7 mouse cellular contexts compared by ENCODE assay signal in the genomic region with DNA sequence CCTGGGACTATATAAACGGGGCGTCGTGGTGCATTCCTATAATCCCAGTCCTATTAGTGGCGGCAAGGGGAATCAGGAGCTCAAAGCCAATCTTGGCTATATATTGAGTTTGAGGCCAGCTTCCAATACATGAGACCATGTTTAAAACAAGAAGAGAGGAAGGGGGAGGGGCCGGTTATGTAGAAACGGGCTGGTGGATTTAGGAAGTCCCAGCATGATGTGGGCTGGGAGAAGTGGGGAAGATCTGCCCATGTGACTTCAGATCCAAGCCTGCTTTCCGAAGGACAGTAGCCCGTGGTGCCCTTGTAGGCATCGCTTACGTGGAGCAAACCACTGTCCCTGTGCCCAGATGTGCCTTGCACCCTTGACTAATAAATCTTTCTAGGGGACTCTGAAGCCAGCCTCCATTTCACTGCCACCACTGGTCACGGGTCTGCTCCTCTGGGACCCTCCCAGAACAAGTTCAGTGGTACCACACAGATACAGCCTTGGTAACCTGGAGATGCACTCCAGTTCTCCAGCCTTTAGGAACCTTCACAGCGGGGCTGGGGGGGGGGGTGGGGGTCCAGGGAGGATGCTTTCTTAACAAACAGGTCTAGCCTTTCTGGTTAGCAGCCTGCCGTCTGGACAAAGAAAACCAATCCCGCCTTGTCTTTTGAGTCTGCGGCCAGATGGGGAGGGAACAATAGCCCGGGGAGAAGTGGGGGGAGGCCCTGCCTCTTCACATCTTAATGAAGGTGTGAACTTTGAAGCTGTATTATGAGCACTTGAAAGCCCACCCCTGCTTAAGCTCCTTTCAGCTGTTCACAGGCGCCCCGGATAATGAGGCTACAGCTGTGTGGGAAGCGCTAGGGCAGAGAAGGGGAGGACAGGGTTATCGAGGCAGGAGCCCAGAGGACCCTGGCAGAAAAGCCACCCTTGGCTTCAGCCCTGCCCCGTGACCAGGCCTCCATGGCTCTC.
DNase-seq lines count a peak whose midpoint lies in the region; ATAC-seq and TF ChIP-seq lines count a peak whose summit lies in the region.

No protein-coding gene starts in this region.

- no peak for DNase-seq in lung, postnatal 10 days
- DNase-seq in embryonic facial prominence, embryonic 10.5 days (ENCODE audit: low spot score): peak; percentile 60
- peak; percentile 57 for DNase-seq in limb, embryonic 10.5 days (ENCODE audit: low spot score)
- no peak for DNase-seq in right cerebral cortex, postnatal 14 days
- no peak for DNase-seq in thymus, adult 2 months

- peak; percentile 35; the same call in 1 of the 2 replicates for ATAC-seq in lung, embryonic 15.5 days (ENCODE audit: borderline replicate concordance, extremely low read depth, low FRiP score, low TSS enrichment)
- no peak for ATAC-seq in stomach, embryonic 16.5 days (ENCODE audit: insufficient read depth, low FRiP score)

- H3K4me2 ChIP-seq in lung, embryonic 15.5 days: peak overlapping the region; percentile 18; the same call in 1 of the 2 replicates
- peak overlapping the region; percentile 9; the same call in 1 of the 2 replicates for H3K4me2 ChIP-seq in stomach, embryonic 16.5 days (ENCODE audit: low read depth, low read length)

- TF ChIP-seq CTCF in thymus, adult 2 months (IDR thresholded peaks at IDR 0.05; ENCODE audit: borderline replicate concordance, control insufficient read depth, extremely low read depth, insufficient read depth, low read length, poor library complexity): no peak

- 19% methylated on average over 21 of the region's 21 CpGs for WGBS in lung, embryonic 15.5 days
- WGBS in embryonic facial prominence, embryonic 10.5 days: 9% methylated on average over 21 of the region's 21 CpGs
- 10% methylated on average over 21 of the region's 21 CpGs for WGBS in limb, embryonic 10.5 days
- 20% methylated on average over 21 of the region's 21 CpGs for WGBS in stomach, embryonic 16.5 days
- 55% methylated on average over 21 of the region's 21 CpGs for WGBS in thymus, adult 2 months

- H3K9me3 ChIP-seq in lung, embryonic 15.5 days: no peaks in the 10 kb centered on the region
- no peaks in the 10 kb centered on the region for H3K9me3 ChIP-seq in embryonic facial prominence, embryonic 10.5 days
- no peaks in the 10 kb centered on the region for H3K9me3 ChIP-seq in limb, embryonic 10.5 days (replicated peaks)
- no peaks in the 10 kb centered on the region for H3K9me3 ChIP-seq in stomach, embryonic 16.5 days (replicated peaks; ENCODE audit: control insufficient read depth, low read length)

- no peak overlapping the region for H3K4me3 ChIP-seq in lung, embryonic 15.5 days
- H3K4me3 ChIP-seq in embryonic facial prominence, embryonic 10.5 days: peak overlapping the region; percentile 39
- H3K4me3 ChIP-seq in limb, embryonic 10.5 days: peak overlapping the region; percentile 28
- no peak overlapping the region for H3K4me3 ChIP-seq in stomach, embryonic 16.5 days (replicated peaks; ENCODE audit: low read length)
- H3K4me3 ChIP-seq in thymus, adult 2 months (ENCODE audit: control insufficient read depth, insufficient read depth, low read length): no peak overlapping the region

- no peak overlapping the region for H3K27ac ChIP-seq in lung, embryonic 15.5 days
- H3K27ac ChIP-seq in embryonic facial prominence, embryonic 10.5 days (replicated peaks): peak overlapping the region; percentile 81
- H3K27ac ChIP-seq in limb, embryonic 10.5 days: peak overlapping the region; percentile 83
- no peak overlapping the region for H3K27ac ChIP-seq in stomach, embryonic 16.5 days (ENCODE audit: low read length)
- H3K27ac ChIP-seq in thymus, adult 2 months (ENCODE audit: control insufficient read depth, insufficient read depth, low read length): no peak overlapping the region

- no peaks in the 10 kb centered on the region for H3K27me3 ChIP-seq in lung, embryonic 15.5 days
- H3K27me3 ChIP-seq in embryonic facial prominence, embryonic 10.5 days (replicated peaks; ENCODE audit: low read depth, poor library complexity, severe bottlenecking): peaks cover 24% of the 10 kb centered on the region; the same call in 1 of the 2 replicates
- H3K27me3 ChIP-seq in limb, embryonic 10.5 days (ENCODE audit: low read depth, poor library complexity, severe bottlenecking): no peaks in the 10 kb centered on the region; the same call in 1 of the 2 replicates
- no peaks in the 10 kb centered on the region for H3K27me3 ChIP-seq in stomach, embryonic 16.5 days (ENCODE audit: control insufficient read depth, insufficient read depth, low read length)
- H3K27me3 ChIP-seq in thymus, adult 2 months (ENCODE audit: control insufficient read depth, insufficient read depth, low read length): no peaks in the 10 kb centered on the region

- H3K9ac ChIP-seq in lung, embryonic 15.5 days: no peak overlapping the region
- no peak overlapping the region for H3K9ac ChIP-seq in stomach, embryonic 16.5 days (ENCODE audit: low read length)

- TF ChIP-seq POLR2A in thymus, adult 2 months (IDR thresholded peaks at IDR 0.05; ENCODE audit: control insufficient read depth, extremely low read depth, insufficient read depth, low read length, poor library complexity): no peak

- no peaks in the 10 kb centered on the region for H3K36me3 ChIP-seq in lung, embryonic 15.5 days
- no peaks in the 10 kb centered on the region for H3K36me3 ChIP-seq in embryonic facial prominence, embryonic 10.5 days (replicated peaks)
- no peaks in the 10 kb centered on the region for H3K36me3 ChIP-seq in limb, embryonic 10.5 days
- H3K36me3 ChIP-seq in stomach, embryonic 16.5 days (ENCODE audit: control insufficient read depth, insufficient read depth, low read length): no peaks in the 10 kb centered on the region
- H3K36me3 ChIP-seq in thymus, adult 2 months (ENCODE audit: control insufficient read depth, insufficient read depth, low read length): no peaks in the 10 kb centered on the region

- no peaks in the 10 kb centered on the region for H3K4me1 ChIP-seq in lung, embryonic 15.5 days
- peaks cover 33% of the 10 kb centered on the region for H3K4me1 ChIP-seq in embryonic facial prominence, embryonic 10.5 days
- peaks cover 31% of the 10 kb centered on the region for H3K4me1 ChIP-seq in limb, embryonic 10.5 days
- peaks cover 6% of the 10 kb centered on the region; the same call in 1 of the 2 replicates for H3K4me1 ChIP-seq in stomach, embryonic 16.5 days (ENCODE audit: control insufficient read depth, insufficient read depth, low read length)
- no peaks in the 10 kb centered on the region for H3K4me1 ChIP-seq in thymus, adult 2 months (replicated peaks; ENCODE audit: control insufficient read depth, insufficient read depth, low read length)

Comparison
In these comparisons a context has a peak if more than half of its experiments do, and no peak if none do; other contexts are left out.
1. H3K27ac ChIP-seq: peak in embryonic facial prominence, embryonic 10.5 days (single experiment) and limb, embryonic 10.5 days (single experiment); none in lung, embryonic 15.5 days (single experiment), stomach, embryonic 16.5 days (single experiment) and thymus, adult 2 months (single experiment).
2. H3K4me3 ChIP-seq: peak in embryonic facial prominence, embryonic 10.5 days (single experiment) and limb, embryonic 10.5 days (single experiment); none in lung, embryonic 15.5 days (single experiment), stomach, embryonic 16.5 days (single experiment) and thymus, adult 2 months (single experiment).
3. DNase-seq: peak in embryonic facial prominence, embryonic 10.5 days (single experiment) and limb, embryonic 10.5 days (single experiment); none in lung, postnatal 10 days (single experiment), right cerebral cortex, postnatal 14 days (single experiment) and thymus, adult 2 months (single experiment).